Mouse (Mus musculus) left cerebral cortex, postnatal 4 days (tissue): Measurements from ENCODE around the gene Actr1a. TPM values are rescaled to one million over a fixed set of nuclear protein-coding genes. Genes with fewer than 3 reads are reported as not detected.

ENCODE experiments used
- DNase-seq: peaks from one replicate; pipeline ENCODE4 v3.0.0-alpha.2; 2022
- intact Hi-C: fragments of 180-260 bp; cut with DNase I; formaldehyde crosslinking; loops from one replicate; pipeline ENCODE4 v1.15.1; 2025
- total RNA-seq, 2 experiments: library from RNA; stranded (reverse); gene quantifications; 2 replicates each; pipeline ENCODE4 v1.2.3; 2021

The Actr1a gene
- total RNA-seq, result 100 to 1,000 TPM; 304 to 313 TPM

- intact Hi-C loops, result loop anchor here (5.0 kb wide), 1 partner anchor 47 kb away; no protein-coding TSS in a partner anchor
- peak; percentile 99 for DNase-seq
Measured at GRCm38 (mm10) chr19:46395109-46396009, at the start of gene Actr1a. TSS of gene Actr1a (minus strand) at chr19:46395748.

- DNase-seq, result peak; percentile 88
- intact Hi-C loops, result loop anchor here (5.0 to 10.0 kb wide), 2 partner anchors 47 to 99 kb away; partner anchors contain the start of genes Actr1a, Mfsd13a and Sufu
Measured at GRCm38 (mm10) chr19:46444209-46444608, 48.7 kb upstream of the Actr1a start.

GRCm38 (mm10) chr19:46443509-46443908, 48.0 kb upstream of the Actr1a start:
- no peak for DNase-seq
- intact Hi-C loops, result loop anchor here (5.0 to 10.0 kb wide), 2 partner anchors 46 to 99 kb away; partner anchors contain the start of genes Actr1a, Mfsd13a and Sufu

- DNase-seq, result peak; percentile 54
- intact Hi-C loops, result no loop called here
Measured at GRCm38 (mm10) chr19:46435492-46435891, 39.9 kb upstream of the Actr1a start.

GRCm38 (mm10) chr19:46434591-46434990, 39.0 kb upstream of the Actr1a start:
- intact Hi-C loops, result no loop called here
- peak; percentile 60 for DNase-seq

GRCm38 (mm10) chr19:46434148-46434547, 38.6 kb upstream of the Actr1a start:
- DNase-seq, result no peak
- intact Hi-C loops, result no loop called here

- intact Hi-C loops, result no loop called here
- no peak for DNase-seq
Measured at GRCm38 (mm10) chr19:46433712-46434111, 38.2 kb upstream of the Actr1a start.

GRCm38 (mm10) chr19:46429250-46429649, 33.7 kb upstream of the Actr1a start:
- no peak for DNase-seq
- intact Hi-C loops, result no loop called here

- intact Hi-C loops, result no loop called here
- DNase-seq, result no peak
Measured at GRCm38 (mm10) chr19:46426488-46426887, 30.9 kb upstream of the Actr1a start.

GRCm38 (mm10) chr19:46425266-46425665, 29.7 kb upstream of the Actr1a start:
- DNase-seq, result no peak

GRCm38 (mm10) chr19:46422384-46423338, 27.1 kb upstream of the Actr1a start:
- DNase-seq, result peak; percentile 92
- intact Hi-C loops, result no loop called here

More at GRCm38 (mm10) chr19:46425266-46425665, 29.7 kb upstream of the Actr1a start:
- intact Hi-C loops, result no loop called here

- intact Hi-C loops, result no loop called here
- DNase-seq, result no peak
Measured at GRCm38 (mm10) chr19:46420410-46420809, 24.9 kb upstream of the Actr1a start.

- intact Hi-C loops, result no loop called here
- no peak for DNase-seq
Measured at GRCm38 (mm10) chr19:46418051-46418450, 22.5 kb upstream of the Actr1a start.

- intact Hi-C loops, result no loop called here
- no peak for DNase-seq
Measured at GRCm38 (mm10) chr19:46416276-46416675, 20.7 kb upstream of the Actr1a start.

- DNase-seq, result no peak
- intact Hi-C loops, result no loop called here
Measured at GRCm38 (mm10) chr19:46414486-46414885, 18.9 kb upstream of the Actr1a start.

- intact Hi-C loops, result no loop called here
Measured at GRCm38 (mm10) chr19:46413969-46414368, 18.4 kb upstream of the Actr1a start.

GRCm38 (mm10) chr19:46412056-46412805, 16.7 kb upstream of the Actr1a start:
- no peak for DNase-seq
- intact Hi-C loops, result no loop called here

More at GRCm38 (mm10) chr19:46413969-46414368, 18.4 kb upstream of the Actr1a start:
- no peak for DNase-seq

- DNase-seq, result no peak
- intact Hi-C loops, result no loop called here
Measured at GRCm38 (mm10) chr19:46409506-46409905, 14.0 kb upstream of the Actr1a start.

- intact Hi-C loops, result no loop called here
- DNase-seq, result no peak
Measured at GRCm38 (mm10) chr19:46406592-46407386, 11.2 kb upstream of the Actr1a start.
